Mouse (Mus musculus) central nervous system, embryonic 14 days (tissue): ENCODE data around the gene Vmn1r16. TPM values are rescaled to one million over a fixed set of nuclear protein-coding genes. Genes with fewer than 3 reads are reported as not detected.

Experiments used
- polyA plus RNA-seq: library from polyadenylated mRNA; depleted of rRNA; stranded (reverse); fragments of >200 nt; gene quantifications from 2 replicates; pipeline ENCODE4 v1.2.3, GENCODE M21; 2012; rRNA removed

Vmn1r16 gene
- not detected in 2 replicates for polyA plus RNA-seq

DNA sequence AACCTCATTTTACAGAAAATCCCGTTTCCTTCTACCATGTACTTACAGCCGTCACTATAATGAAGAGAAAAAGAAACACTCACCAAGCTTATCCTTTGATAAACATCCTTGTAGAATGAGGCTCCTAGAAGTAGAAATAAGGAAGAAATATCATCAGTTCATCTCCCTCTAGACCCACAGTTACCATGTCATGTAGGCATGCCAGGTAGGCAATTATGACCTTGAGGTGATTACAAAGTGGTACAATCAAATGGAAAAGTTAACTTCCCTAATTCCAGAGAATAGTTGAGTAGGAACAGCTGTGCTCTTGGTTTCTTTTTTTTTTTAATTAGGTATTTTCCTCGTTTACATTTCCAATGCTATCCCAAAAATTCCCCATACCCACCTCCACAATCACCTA, at the start of gene Vmn1r16:
Gene Vmn1r16 (minus strand): TSS at position 101 of the 400 bp plus-strand sequence.

DNA sequence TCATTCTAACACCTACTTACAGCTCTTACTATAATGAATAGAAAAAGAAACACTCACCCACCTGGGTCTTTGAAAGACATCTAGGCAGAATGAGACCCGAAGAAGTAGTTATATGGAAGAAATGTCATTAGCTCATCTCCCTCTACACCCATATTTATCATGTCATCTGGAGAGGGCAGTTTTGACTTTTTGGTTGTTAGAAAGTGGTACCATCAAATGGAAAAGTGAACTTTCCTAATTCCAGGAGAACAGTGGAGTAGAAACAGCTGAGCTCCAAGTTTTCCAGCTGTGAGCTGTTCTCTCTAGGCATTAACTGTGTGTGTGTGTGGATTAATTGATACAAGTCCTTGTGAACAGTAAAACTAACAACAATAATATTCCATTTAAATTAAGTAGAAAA, 34.3 kb upstream of the Vmn1r16 start, which contains the start of gene Vmn1r17:
Gene Vmn1r17 (minus strand): TSS at position 101 of the 400 bp plus-strand sequence.

Other genes with a start within 250 kb of the Vmn1r16 start
- not detected in 2 replicates for gene Vmn1r10, start 220.0 kb downstream of the Vmn1r16 start, polyA plus RNA-seq
- not detected in 2 replicates for gene Vmn1r11, start 196.0 kb downstream of the Vmn1r16 start, polyA plus RNA-seq
- gene Vmn1r12, start 172.6 kb downstream of the Vmn1r16 start, polyA plus RNA-seq: not detected in 2 replicates
- gene Vmn1r13, start 126.2 kb downstream of the Vmn1r16 start, polyA plus RNA-seq: not detected in 2 replicates
- gene Vmn1r14, start 97.8 kb downstream of the Vmn1r16 start, polyA plus RNA-seq: not detected in 2 replicates
- gene Vmn1r15, start 71.5 kb downstream of the Vmn1r16 start, polyA plus RNA-seq: not detected in 2 replicates
- not detected in 2 replicates for gene Vmn1r17, start 34.2 kb upstream of the Vmn1r16 start, polyA plus RNA-seq
- not detected in 2 replicates for gene Vmn1r18, start 66.3 kb upstream of the Vmn1r16 start, polyA plus RNA-seq
- not detected in 2 replicates for gene Vmn1r19, start 74.3 kb upstream of the Vmn1r16 start, polyA plus RNA-seq
- gene Vmn1r20, start 99.4 kb upstream of the Vmn1r16 start, polyA plus RNA-seq: not detected in 2 replicates
- 4.3 and 5.5 TPM in 2 replicates for gene Ppm1k, start 206.0 kb upstream of the Vmn1r16 start, polyA plus RNA-seq